Mouse (Mus musculus) spleen, adult 2 months (tissue): Measurements from ENCODE around the gene Pdzd7. TPM values are rescaled to one million over a fixed set of nuclear protein-coding genes. Genes with fewer than 3 reads are reported as not detected.

Experiments
- DNase-seq, 2 experiments: peaks; one replicate each; pipeline versions ENCODE4 v3.0.0 to v3.0.0-alpha.2; 2012 to 2021; ENCODE audit warnings: low spot score in 2 of 2, low read depth in 1 of 2
- H3K27ac ChIP-seq: fragments of 200-500 bp; 2 replicates; pipeline ENCODE4 v1.5.1; 2012; ENCODE audit warnings: low read length, inconsistent platforms; ENCODE audit not compliant: insufficient read depth
- H3K27me3 ChIP-seq: fragments of 200-500 bp; 2 replicates; pipeline ENCODE4 v1.6.1; 2012; ENCODE audit warnings: mild to moderate bottlenecking, moderate library complexity, low read length, inconsistent platforms; ENCODE audit not compliant: control insufficient read depth, insufficient read depth
- H3K36me3 ChIP-seq: fragments of 200-500 bp; 2 replicates; pipeline ENCODE4 v1.6.1; 2012; ENCODE audit warnings: mild to moderate bottlenecking, low read length, inconsistent platforms; ENCODE audit not compliant: control insufficient read depth, insufficient read depth
- H3K4me1 ChIP-seq: fragments of 200-500 bp; 2 replicates; pipeline ENCODE4 v1.6.1; 2011; ENCODE audit warnings: inconsistent platforms; ENCODE audit not compliant: control insufficient read depth, insufficient read depth, insufficient read length
- H3K4me3 ChIP-seq: fragments of 200-500 bp; 2 replicates; pipeline ENCODE4 v1.5.1; 2011; ENCODE audit warnings: mild to moderate bottlenecking, inconsistent platforms; ENCODE audit not compliant: insufficient read depth, insufficient read length; ENCODE audit errors: extremely low read depth
- CTCF ChIP-seq: fragments of 200-500 bp; IDR thresholded peaks from 2 replicates; pipeline ENCODE4 v1.5.1; 2011; ENCODE audit warnings: mild to moderate bottlenecking, inconsistent platforms; ENCODE audit not compliant: insufficient read depth, insufficient read length, insufficient replicate concordance; ENCODE audit errors: extremely low read depth
- POLR2A ChIP-seq: fragments of 200-500 bp; IDR thresholded peaks from 2 replicates; pipeline ENCODE4 v1.6.1; 2011; ENCODE audit warnings: low read depth, low read length, inconsistent platforms
- WGBS: fragments of 180-500 bp; shearing (Covaris S2); methylation state at CpG from one replicate; pipeline ENCODE4 v1.1.7; 2018; 5-methylcytosine and 5-hydroxymethylcytosine counted together
- polyA plus RNA-seq: library from polyadenylated mRNA; depleted of rRNA; stranded (reverse); fragments of >200 nt; gene quantifications from 2 replicates; pipeline ENCODE4 v1.2.3, GENCODE M21; 2012

Gene Pdzd7
- polyA plus RNA-seq, 1 experiment, result 0.04 TPM

- Histone ChIP-seq H3K27ac (no peak overlapping the region), H3K27me3 (no peaks in the 10 kb centered on the region; the same call in 1 of the 2 replicates), H3K4me1 (peaks cover 15% of the 10 kb centered on the region), H3K36me3 (peaks cover 13% of the 10 kb centered on the region), H3K4me3 (no peak overlapping the region)
- DNase-seq, result no peak
- no peak for TF ChIP-seq CTCF
- TF ChIP-seq POLR2A, result no peak
- 78% methylated on average over 9 of the region's 9 CpGs for WGBS
Observed at GRCm38 (mm10) chr19:45049523-45049922, 4.0 kb upstream of the Pdzd7 start.

GRCm38 (mm10) chr19:45048644-45049365 lies 3.3 kb upstream of the Pdzd7 start:
- H3K4me3 ChIP-seq, result peak overlapping the region; percentile 81; the same call in 1 of the 2 replicates
- TF ChIP-seq CTCF, result no peak
- TF ChIP-seq POLR2A, result no peak
- 90% methylated on average over 12 of the region's 12 CpGs for WGBS
- no peak for DNase-seq
- H3K27ac ChIP-seq, result peak overlapping the region; percentile 96
- peaks cover 15% of the 10 kb centered on the region for H3K4me1 ChIP-seq
- peaks cover 12% of the 10 kb centered on the region; the same call in 1 of the 2 replicates for H3K36me3 ChIP-seq
- H3K27me3 ChIP-seq, result no peaks in the 10 kb centered on the region; the same call in 1 of the 2 replicates

DNA sequence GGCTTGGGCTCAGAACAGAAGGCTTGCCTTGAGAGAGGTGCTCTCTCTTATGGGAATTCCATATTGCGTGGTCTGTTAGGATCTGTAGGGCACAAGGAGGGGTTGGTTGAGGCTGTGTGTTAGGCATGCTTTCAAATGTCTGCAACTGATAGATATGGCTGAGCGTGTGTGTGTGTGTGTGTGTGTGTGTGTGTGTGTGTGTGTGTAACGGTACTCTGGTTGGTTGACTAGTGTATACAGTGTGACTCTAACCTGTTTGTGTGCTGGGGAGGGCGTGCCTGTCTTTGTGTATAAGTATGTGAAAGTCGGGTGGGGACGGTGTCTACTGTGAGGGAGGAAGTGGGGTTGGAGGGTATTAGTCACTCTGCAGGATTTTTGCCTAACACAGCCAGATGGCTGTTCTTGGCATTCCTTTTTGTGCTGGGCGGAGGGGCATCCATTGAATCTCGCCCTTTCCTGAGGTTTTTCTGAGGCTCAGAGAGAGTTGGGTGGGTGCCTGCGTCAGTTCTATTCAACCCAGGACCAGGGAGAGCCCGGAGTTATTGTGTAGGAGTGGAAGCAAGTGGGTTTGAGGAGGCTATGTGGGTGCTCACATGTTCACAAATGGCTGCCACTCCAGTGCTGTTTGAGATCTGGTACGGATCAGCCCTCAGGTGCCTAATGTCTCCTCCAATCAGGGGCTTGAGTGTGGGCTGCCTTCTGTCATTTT lies 2.6 kb upstream of the Pdzd7 start:
- H3K4me3 ChIP-seq, result peak overlapping the region; percentile 81
- H3K27ac ChIP-seq, result peak overlapping the region; percentile 96
- peak; percentile 51 to 66 for DNase-seq
- H3K27me3 ChIP-seq, result no peaks in the 10 kb centered on the region; the same call in 1 of the 2 replicates
- TF ChIP-seq POLR2A, result 0 out of 2 replicates have a peak, but pooled peaks have one; percentile 8
- TF ChIP-seq CTCF, result no peak
- H3K4me1 ChIP-seq, result peaks cover 15% of the 10 kb centered on the region
- WGBS, result 10% methylated on average over 11 of the region's 11 CpGs
- peaks cover 9% of the 10 kb centered on the region; the same call in 1 of the 2 replicates for H3K36me3 ChIP-seq

GRCm38 (mm10) chr19:45047417-45047934 lies 2.0 kb upstream of the Pdzd7 start, which contains the start of gene Sfxn3:
TSS of gene Sfxn3 (plus strand) at chr19:45047503.
- H3K4me1 ChIP-seq, result peaks cover 15% of the 10 kb centered on the region

DNA sequence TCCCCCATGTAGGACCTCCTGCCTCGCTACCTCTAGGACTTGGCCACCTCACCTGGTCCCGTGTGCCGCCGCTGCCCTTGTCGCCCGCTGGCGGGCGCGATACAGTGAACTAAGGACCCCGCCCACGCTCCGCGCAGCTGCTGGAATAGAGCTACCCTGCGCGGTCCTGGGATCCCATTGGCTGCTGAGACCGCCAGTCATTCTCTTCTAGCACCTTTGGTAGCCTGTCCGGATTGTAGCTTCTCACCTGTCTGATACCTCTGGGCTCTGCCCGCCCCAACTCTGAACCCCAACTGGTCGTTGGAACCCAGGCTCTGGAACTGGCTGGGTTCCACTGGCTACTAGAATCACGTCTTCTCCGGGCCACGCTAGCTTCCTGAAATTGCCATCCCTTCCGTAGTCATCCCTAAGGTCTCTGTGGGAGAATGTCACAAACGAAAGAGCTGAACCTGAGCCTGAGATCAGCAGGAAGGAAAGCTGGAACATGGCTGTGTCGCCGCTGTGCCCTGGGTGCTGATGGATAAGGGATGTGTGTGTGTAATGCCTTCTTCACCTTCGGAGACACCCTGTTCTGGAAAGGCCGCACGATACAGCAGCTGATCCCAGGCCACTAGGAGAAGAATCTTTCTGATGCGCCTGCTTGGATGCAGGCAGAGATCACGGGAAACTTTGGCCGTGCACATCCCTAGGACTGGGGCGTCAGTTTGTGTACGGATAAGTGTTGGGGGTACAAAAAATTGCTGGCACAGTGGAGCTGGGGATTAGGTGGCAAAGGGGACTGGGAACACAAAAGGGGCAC lies 1.2 kb upstream of the Pdzd7 start:
- WGBS, result 1% methylated on average over 34 of the region's 34 CpGs
- Histone ChIP-seq H3K27me3 (no peaks in the 10 kb centered on the region; the same call in 1 of the 2 replicates), H3K36me3 (peaks cover 3% of the 10 kb centered on the region; the same call in 1 of the 2 replicates), H3K4me1 (peaks cover 15% of the 10 kb centered on the region), H3K4me3 (peak overlapping the region; percentile 81), H3K27ac (peak overlapping the region; percentile 96)
- DNase-seq, result peak; percentile 49 to 64
- TF ChIP-seq POLR2A (no peak), CTCF (no peak)

More at GRCm38 (mm10) chr19:45047417-45047934, 2.0 kb upstream of the Pdzd7 start, which contains the start of gene Sfxn3:
- under 1% methylated on average over 26 of the region's 26 CpGs for WGBS
- peak; percentile 74 to 80 for DNase-seq
- TF ChIP-seq CTCF (peak; percentile 63), POLR2A (no peak)
- peak within 1 kb of the TSS; percentile 96 for H3K27ac ChIP-seq
- H3K4me3 ChIP-seq, result peak within 1 kb of the TSS; percentile 81
- peaks cover 6% of the 10 kb centered on the region; the same call in 1 of the 2 replicates for H3K36me3 ChIP-seq
- no peaks in the 10 kb centered on the region; the same call in 1 of the 2 replicates for H3K27me3 ChIP-seq

DNA sequence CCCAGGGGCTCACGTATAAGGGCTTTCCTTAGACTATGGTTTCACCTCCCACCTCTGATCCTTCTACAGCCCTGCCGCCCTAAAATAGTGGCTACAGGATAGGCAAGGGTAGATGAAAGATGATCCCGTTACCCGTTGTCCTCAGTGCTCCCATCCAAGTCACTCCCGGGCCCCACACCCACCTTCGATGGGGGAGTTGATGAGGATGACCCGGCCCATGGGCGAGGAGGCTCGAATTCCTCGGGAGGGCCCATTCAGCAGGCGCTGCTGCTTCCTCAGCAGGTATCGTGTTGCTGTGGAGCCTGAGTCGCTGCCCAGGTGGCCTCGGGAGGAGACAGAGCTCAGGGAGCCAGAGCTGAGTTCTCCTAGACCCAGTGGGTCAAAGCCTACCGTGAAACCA lies 281 bp downstream of the Pdzd7 start:
- peaks cover 15% of the 10 kb centered on the region for H3K4me1 ChIP-seq
- no peak overlapping the region for H3K4me3 ChIP-seq
- no peaks in the 10 kb centered on the region; the same call in 1 of the 2 replicates for H3K27me3 ChIP-seq
- H3K36me3 ChIP-seq, result peaks cover 2% of the 10 kb centered on the region; the same call in 1 of the 2 replicates
- DNase-seq, result no peak
- TF ChIP-seq CTCF (no peak), POLR2A (no peak)
- H3K27ac ChIP-seq, result no peak overlapping the region
- 68% methylated on average over 15 of the region's 15 CpGs for WGBS
